Mouse (Mus musculus): Measurements from ENCODE around the gene Irs2. TPM values are rescaled to one million over a fixed set of nuclear protein-coding genes. Genes with fewer than 3 reads are reported as not detected.

Gene Irs2
- polyA plus RNA-seq, 1 experiment from 2014 or later: 6.2 TPM

- Histone ChIP-seq H3K9me3 (no peaks in the 10 kb centered on the region), H3K27ac (peak overlapping the region; percentile 56; the same call in 1 of the 2 replicates), H3K4me1 (peaks cover 10% of the 10 kb centered on the region; the same call in 1 of the 2 replicates), H3K4me3 (peak overlapping the region; percentile 44), H3K27me3 (ENCODE audit: insufficient read depth, poor library complexity, severe bottlenecking) (0 out of 2 replicates have a peak, but pooled peaks cover 4% of the 10 kb centered on the region), H3K36me3 (no peaks in the 10 kb centered on the region)
- WGBS: 43% methylated on average over 19 of the region's 19 CpGs
- no peak for DNase-seq (ENCODE audit: low spot score)
Measured at GRCm38 (mm10) chr8:11035628-11036416, 27.6 kb upstream of the Irs2 start.

- 55% methylated on average over 3 of the region's 3 CpGs for WGBS
- H3K27ac ChIP-seq: no peak overlapping the region
- H3K4me1 ChIP-seq: no peaks in the 10 kb centered on the region
- H3K36me3 ChIP-seq: no peaks in the 10 kb centered on the region
- DNase-seq (ENCODE audit: low spot score): no peak
- peaks cover 5% of the 10 kb centered on the region; the same call in 1 of the 2 replicates for H3K27me3 ChIP-seq (ENCODE audit: insufficient read depth, poor library complexity, severe bottlenecking)
- H3K4me3 ChIP-seq: no peak overlapping the region
- H3K9me3 ChIP-seq: no peaks in the 10 kb centered on the region
Measured at GRCm38 (mm10) chr8:11024871-11025270, 16.6 kb upstream of the Irs2 start.

GRCm38 (mm10) chr8:11020949-11021572, 12.8 kb upstream of the Irs2 start:
- no peaks in the 10 kb centered on the region for H3K4me1 ChIP-seq
- no peaks in the 10 kb centered on the region for H3K9me3 ChIP-seq
- DNase-seq (ENCODE audit: low spot score): no peak
- no peak overlapping the region for H3K27ac ChIP-seq
- no peaks in the 10 kb centered on the region for H3K36me3 ChIP-seq
- H3K27me3 ChIP-seq (ENCODE audit: insufficient read depth, poor library complexity, severe bottlenecking): 0 out of 2 replicates have a peak, but pooled peaks cover under 1% of the 10 kb centered on the region
- H3K4me3 ChIP-seq: no peak overlapping the region
- WGBS: 86% methylated on average over 9 of the region's 9 CpGs

GRCm38 (mm10) chr8:11015622-11016021, 7.4 kb upstream of the Irs2 start:
- no peak for DNase-seq (ENCODE audit: low spot score)
- H3K27ac ChIP-seq: no peak overlapping the region
- H3K9me3 ChIP-seq: no peaks in the 10 kb centered on the region
- no peaks in the 10 kb centered on the region for H3K27me3 ChIP-seq (ENCODE audit: insufficient read depth, poor library complexity, severe bottlenecking)
- H3K4me1 ChIP-seq: peaks cover 15% of the 10 kb centered on the region
- H3K36me3 ChIP-seq: no peaks in the 10 kb centered on the region
- H3K4me3 ChIP-seq: no peak overlapping the region
- WGBS: 88% methylated on average over 3 of the region's 3 CpGs

- Histone ChIP-seq H3K4me1 (peaks cover 25% of the 10 kb centered on the region), H3K9me3 (no peaks in the 10 kb centered on the region), H3K27me3 (ENCODE audit: insufficient read depth, poor library complexity, severe bottlenecking) (no peaks in the 10 kb centered on the region), H3K27ac (peak overlapping the region; percentile 81), H3K4me3 (no peak overlapping the region), H3K36me3 (no peaks in the 10 kb centered on the region)
- 2% methylated on average over 6 of the region's 6 CpGs for WGBS
- no peak for DNase-seq (ENCODE audit: low spot score)
Measured at GRCm38 (mm10) chr8:11013258-11013657, 5.0 kb upstream of the Irs2 start.

GRCm38 (mm10) chr8:11011787-11012485, 3.7 kb upstream of the Irs2 start:
- Histone ChIP-seq H3K36me3 (no peaks in the 10 kb centered on the region), H3K27me3 (ENCODE audit: insufficient read depth, poor library complexity, severe bottlenecking) (no peaks in the 10 kb centered on the region), H3K4me3 (no peak overlapping the region), H3K27ac (no peak overlapping the region), H3K4me1 (peaks cover 32% of the 10 kb centered on the region), H3K9me3 (no peaks in the 10 kb centered on the region)
- WGBS: 65% methylated on average over 3 of the region's 3 CpGs
- no peak for DNase-seq (ENCODE audit: low spot score)

- peak overlapping the region; percentile 24; the same call in 1 of the 2 replicates for H3K4me3 ChIP-seq
- no peak for DNase-seq (ENCODE audit: low spot score)
- WGBS: 6% methylated on average over 11 of the region's 11 CpGs
- H3K4me1 ChIP-seq: peaks cover 40% of the 10 kb centered on the region
- H3K36me3 ChIP-seq: peaks cover 7% of the 10 kb centered on the region
- H3K27ac ChIP-seq: peak overlapping the region; percentile 86
- no peaks in the 10 kb centered on the region for H3K9me3 ChIP-seq
- H3K27me3 ChIP-seq (ENCODE audit: insufficient read depth, poor library complexity, severe bottlenecking): no peaks in the 10 kb centered on the region
Measured at GRCm38 (mm10) chr8:11010913-11011605, 2.8 kb upstream of the Irs2 start.

GRCm38 (mm10) chr8:11010398-11010797, 2.1 kb upstream of the Irs2 start:
- WGBS: 52% methylated on average over 11 of the region's 11 CpGs
- no peak for DNase-seq (ENCODE audit: low spot score)
- no peaks in the 10 kb centered on the region for H3K9me3 ChIP-seq
- peaks cover 47% of the 10 kb centered on the region for H3K4me1 ChIP-seq
- peak overlapping the region; percentile 86; the same call in 1 of the 2 replicates for H3K4me3 ChIP-seq
- peaks cover 13% of the 10 kb centered on the region for H3K36me3 ChIP-seq
- no peaks in the 10 kb centered on the region for H3K27me3 ChIP-seq (ENCODE audit: insufficient read depth, poor library complexity, severe bottlenecking)
- peak overlapping the region; percentile 97 for H3K27ac ChIP-seq

GRCm38 (mm10) chr8:11009431-11010071, 1.3 kb upstream of the Irs2 start:
- Histone ChIP-seq H3K27ac (peak overlapping the region; percentile 97), H3K4me1 (peaks cover 56% of the 10 kb centered on the region), H3K36me3 (peaks cover 22% of the 10 kb centered on the region), H3K9me3 (no peaks in the 10 kb centered on the region), H3K4me3 (peak overlapping the region; percentile 86), H3K27me3 (ENCODE audit: insufficient read depth, poor library complexity, severe bottlenecking) (no peaks in the 10 kb centered on the region)
- under 1% methylated on average over 62 of the region's 62 CpGs for WGBS
- DNase-seq (ENCODE audit: low spot score): peak; percentile 94

- peaks cover 62% of the 10 kb centered on the region for H3K4me1 ChIP-seq
- peak overlapping the region; percentile 86 for H3K4me3 ChIP-seq
- WGBS: under 1% methylated on average over 67 of the region's 73 CpGs
- H3K27me3 ChIP-seq (ENCODE audit: insufficient read depth, poor library complexity, severe bottlenecking): no peaks in the 10 kb centered on the region
- peak overlapping the region; percentile 97 for H3K27ac ChIP-seq
- H3K9me3 ChIP-seq: no peaks in the 10 kb centered on the region
- H3K36me3 ChIP-seq: peaks cover 26% of the 10 kb centered on the region
- DNase-seq (ENCODE audit: low spot score): peak; percentile 99
Measured at GRCm38 (mm10) chr8:11008842-11009420, 673 bp upstream of the Irs2 start.

- no peaks in the 10 kb centered on the region for H3K27me3 ChIP-seq (ENCODE audit: insufficient read depth, poor library complexity, severe bottlenecking)
- no peak for DNase-seq (ENCODE audit: low spot score)
- under 1% methylated on average over 88 of the region's 88 CpGs for WGBS
- H3K9me3 ChIP-seq: no peaks in the 10 kb centered on the region
- peaks cover 67% of the 10 kb centered on the region for H3K4me1 ChIP-seq
- peak overlapping the region; percentile 97 for H3K27ac ChIP-seq
- peak overlapping the region; percentile 86 for H3K4me3 ChIP-seq
- H3K36me3 ChIP-seq: peaks cover 26% of the 10 kb centered on the region
Measured at GRCm38 (mm10) chr8:11007581-11008378, 478 bp downstream of the Irs2 start.

Data from heart, embryonic 10.5 days (tissue).